Mouse (Mus musculus): ENCODE data around the gene Pkig.

DNA sequence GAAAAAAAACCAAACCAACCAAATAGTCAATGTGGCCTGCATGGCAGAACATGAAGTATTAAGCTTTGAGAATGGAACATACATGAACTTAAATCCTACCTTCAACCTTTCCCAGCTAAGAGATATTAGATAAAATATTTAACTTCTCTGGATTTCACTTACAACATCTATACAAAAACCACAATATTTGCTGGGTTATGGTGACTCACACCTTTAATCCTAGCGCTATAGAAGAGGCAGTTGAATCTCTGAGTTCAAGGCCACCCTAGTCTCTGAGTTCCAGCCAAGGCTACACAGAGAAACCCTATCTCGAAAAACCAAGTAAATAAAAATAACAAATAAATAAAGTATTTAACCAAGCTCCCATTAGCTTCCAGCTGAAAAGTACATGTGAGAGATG lies 22.1 kb upstream of the Pkig start:
- TF ChIP-seq POLR2A (IDR thresholded peaks at IDR 0.05; ENCODE audit: borderline replicate concordance, extremely low read depth, insufficient read depth, insufficient read length, poor library complexity, severe bottlenecking), result no peak
- TF ChIP-seq CTCF (IDR thresholded peaks at IDR 0.05; ENCODE audit: borderline replicate concordance, extremely low read depth, insufficient read depth, insufficient read length), result no peak
